Mouse (Mus musculus): Measurements from ENCODE around the gene Ptprn2. TPM values are rescaled to one million over a fixed set of nuclear protein-coding genes. Genes with fewer than 3 reads are reported as not detected.

The Ptprn2 gene
- polyA plus RNA-seq, 1 experiment from 2014 or later = 0.07 TPM

DNA sequence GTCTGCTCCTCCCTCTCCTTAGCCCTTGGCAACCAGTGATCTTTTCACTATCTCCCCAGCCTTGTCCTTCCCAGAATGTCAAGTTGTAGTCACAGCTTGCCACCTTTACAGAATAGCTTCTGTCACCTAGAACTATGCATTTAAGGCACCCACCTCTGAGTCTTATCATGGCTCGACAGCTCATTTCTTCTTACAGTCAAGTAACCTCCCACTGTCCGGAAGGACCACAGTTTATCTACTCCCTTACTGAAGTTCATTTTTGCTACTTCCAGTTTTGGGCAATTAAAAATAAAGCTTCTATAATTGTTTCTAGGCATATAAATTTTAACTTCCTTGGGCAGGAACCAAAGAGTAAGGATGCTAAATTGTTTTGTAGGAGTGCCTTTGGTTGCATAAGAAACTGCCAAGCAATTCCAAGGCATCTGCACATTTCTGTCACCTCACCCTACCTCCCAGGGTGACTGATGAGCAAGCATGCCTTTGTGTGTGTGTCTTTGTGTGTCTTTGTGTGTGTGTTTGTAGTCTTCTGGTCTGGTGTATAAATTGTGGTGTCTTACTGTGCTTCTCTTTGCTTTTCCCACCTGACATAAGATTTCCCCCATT, 516.1 kb downstream of the Ptprn2 start:
- Histone ChIP-seq H3K4me3 (ENCODE audit: low read length) (no peak overlapping the region), H3K36me3 (ENCODE audit: control insufficient read depth, insufficient read depth) (no peaks in the 10 kb centered on the region), H3K27ac (ENCODE audit: low read length) (no peak overlapping the region), H3K9me3 (replicated peaks; ENCODE audit: control insufficient read depth, low read length) (no peaks in the 10 kb centered on the region), H3K4me1 (ENCODE audit: control insufficient read depth, insufficient read depth, low read length) (no peaks in the 10 kb centered on the region), H3K27me3 (ENCODE audit: control insufficient read depth, insufficient read depth, low read length) (no peaks in the 10 kb centered on the region), H3K4me2 (ENCODE audit: low read depth, low read length) (no peak overlapping the region), H3K9ac (ENCODE audit: low read length) (no peak overlapping the region)
- 62% methylated on average over 2 of the region's 2 CpGs for WGBS
- no peak for ATAC-seq (replicated peaks; ENCODE audit: extremely low read depth, insufficient read depth, low FRiP score)

DNA sequence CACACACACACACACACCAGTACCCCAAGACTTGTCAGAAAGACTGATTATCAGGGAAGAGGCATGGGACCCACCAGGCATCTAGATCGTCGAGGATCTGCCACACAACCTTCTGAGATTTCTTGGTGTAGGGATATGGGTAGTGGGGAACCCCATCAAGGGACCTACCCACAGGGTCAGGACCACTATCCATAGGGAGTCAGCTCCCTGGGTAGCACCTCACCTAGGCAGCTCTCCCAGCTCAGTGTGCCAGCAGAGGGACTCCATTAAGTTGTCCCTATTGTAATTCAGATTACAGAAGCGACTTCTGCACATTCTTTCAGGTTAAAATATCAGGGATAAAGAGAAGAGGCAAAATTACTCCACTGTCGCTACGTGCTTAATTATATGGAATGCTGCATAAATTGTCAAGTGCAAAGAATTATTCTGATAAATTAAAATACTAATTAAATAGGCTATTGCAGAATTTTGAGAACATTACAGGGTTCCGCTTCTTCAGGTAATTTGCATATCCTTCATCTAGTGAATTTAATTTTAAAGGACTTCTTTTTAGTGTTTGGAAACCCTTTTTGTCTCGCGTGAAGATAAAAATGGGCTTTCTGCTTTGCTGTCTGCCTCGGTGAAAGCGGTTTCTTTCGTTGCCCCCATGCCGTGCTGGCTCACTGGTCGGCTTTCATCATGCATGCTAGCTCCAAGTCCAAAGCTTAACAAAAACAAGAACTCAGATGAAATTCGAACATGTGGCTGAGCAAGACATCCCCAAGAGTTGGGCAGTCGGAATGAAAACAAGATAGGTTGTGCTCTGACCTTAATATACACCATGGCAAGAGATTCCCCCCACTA, 531.5 kb downstream of the Ptprn2 start:
- Histone ChIP-seq H3K9ac (ENCODE audit: low read length) (no peak overlapping the region), H3K36me3 (ENCODE audit: control insufficient read depth, insufficient read depth) (no peaks in the 10 kb centered on the region), H3K4me1 (ENCODE audit: control insufficient read depth, insufficient read depth, low read length) (no peaks in the 10 kb centered on the region), H3K27ac (ENCODE audit: low read length) (no peak overlapping the region), H3K4me2 (ENCODE audit: low read depth, low read length) (no peak overlapping the region), H3K27me3 (ENCODE audit: control insufficient read depth, insufficient read depth, low read length) (no peaks in the 10 kb centered on the region), H3K9me3 (replicated peaks; ENCODE audit: control insufficient read depth, low read length) (no peaks in the 10 kb centered on the region), H3K4me3 (ENCODE audit: low read length) (no peak overlapping the region)
- WGBS = 77% methylated on average over 15 of the region's 15 CpGs
- no peak for ATAC-seq (replicated peaks; ENCODE audit: extremely low read depth, insufficient read depth, low FRiP score)

DNA sequence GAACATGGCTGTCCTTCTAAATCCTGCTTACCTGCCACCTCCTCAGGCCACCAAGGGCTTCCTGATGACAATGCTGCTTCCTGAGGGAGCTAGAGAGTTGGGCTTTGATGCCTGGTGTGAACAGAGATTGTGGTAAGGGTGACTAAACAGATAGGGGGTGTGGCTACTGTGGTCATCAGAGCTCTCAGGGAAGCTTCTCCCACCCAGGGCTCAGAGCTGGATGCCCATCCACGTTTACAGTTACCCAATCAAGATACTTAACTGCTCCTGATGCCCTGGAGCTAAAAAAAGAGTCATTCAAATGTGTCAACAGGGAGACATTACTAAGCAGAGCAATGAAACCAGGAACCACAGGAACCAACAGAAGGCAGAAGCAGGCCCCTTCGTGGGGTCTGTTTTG, 532.4 kb downstream of the Ptprn2 start:
- H3K9ac ChIP-seq (ENCODE audit: low read length) = no peak overlapping the region
- no peaks in the 10 kb centered on the region for H3K4me1 ChIP-seq (ENCODE audit: control insufficient read depth, insufficient read depth, low read length)
- no peaks in the 10 kb centered on the region for H3K36me3 ChIP-seq (ENCODE audit: control insufficient read depth, insufficient read depth)
- no peak for ATAC-seq (replicated peaks; ENCODE audit: extremely low read depth, insufficient read depth, low FRiP score)
- no peak overlapping the region for H3K27ac ChIP-seq (ENCODE audit: low read length)
- H3K4me2 ChIP-seq (ENCODE audit: low read depth, low read length) = no peak overlapping the region
- no peak overlapping the region for H3K4me3 ChIP-seq (ENCODE audit: low read length)
- no peaks in the 10 kb centered on the region for H3K9me3 ChIP-seq (replicated peaks; ENCODE audit: control insufficient read depth, low read length)
- H3K27me3 ChIP-seq (ENCODE audit: control insufficient read depth, insufficient read depth, low read length) = no peaks in the 10 kb centered on the region
- WGBS = 19% methylated on average over 2 of the region's 2 CpGs

DNA sequence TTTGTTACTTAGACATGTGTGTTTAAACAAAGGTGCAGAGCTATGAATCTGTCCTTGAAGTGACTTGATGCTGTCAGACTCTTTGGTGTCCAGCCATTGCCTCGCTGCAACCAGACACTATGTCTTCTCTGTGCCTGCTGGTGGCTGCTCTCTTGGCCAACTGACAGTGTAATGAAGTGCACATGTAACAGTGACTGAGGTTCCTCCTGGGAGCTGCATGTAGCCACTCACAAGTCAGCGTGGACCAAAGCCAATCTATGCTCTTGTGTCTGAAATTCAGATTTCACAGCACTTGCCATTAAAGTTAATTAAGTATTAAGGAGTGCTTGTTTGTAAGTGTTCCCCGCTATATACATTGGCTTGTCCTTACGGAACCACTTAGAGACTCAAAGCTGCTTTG, 537.7 kb downstream of the Ptprn2 start:
- Histone ChIP-seq H3K4me3 (ENCODE audit: low read length) (no peak overlapping the region), H3K27me3 (ENCODE audit: control insufficient read depth, insufficient read depth, low read length) (no peaks in the 10 kb centered on the region), H3K4me1 (ENCODE audit: control insufficient read depth, insufficient read depth, low read length) (no peaks in the 10 kb centered on the region), H3K9me3 (replicated peaks; ENCODE audit: control insufficient read depth, low read length) (no peaks in the 10 kb centered on the region), H3K36me3 (ENCODE audit: control insufficient read depth, insufficient read depth) (no peaks in the 10 kb centered on the region), H3K27ac (ENCODE audit: low read length) (no peak overlapping the region), H3K4me2 (ENCODE audit: low read depth, low read length) (no peak overlapping the region), H3K9ac (ENCODE audit: low read length) (no peak overlapping the region)
- no peak for ATAC-seq (replicated peaks; ENCODE audit: extremely low read depth, insufficient read depth, low FRiP score)
- 81% methylated on average over 4 of the region's 4 CpGs for WGBS

DNA sequence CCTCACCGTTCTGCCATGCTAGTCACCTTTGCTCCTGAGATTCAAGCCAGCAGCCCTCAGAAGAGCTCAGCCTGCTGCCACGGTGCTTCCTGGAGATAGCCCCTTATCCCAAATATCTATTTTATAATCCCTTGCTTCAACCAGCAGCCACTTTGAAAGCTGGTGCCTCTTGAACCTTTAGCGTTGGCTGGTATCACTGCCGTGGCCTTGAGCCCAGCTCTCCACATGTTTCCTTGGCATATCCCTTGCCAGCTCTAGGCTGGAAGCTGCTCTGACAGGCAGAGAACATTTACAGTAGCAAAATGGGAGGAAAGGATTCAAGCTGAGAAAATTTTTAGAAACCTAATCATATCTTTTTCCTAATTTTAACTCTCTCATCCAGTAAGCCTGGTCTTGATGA, 539.4 kb downstream of the Ptprn2 start:
- no peaks in the 10 kb centered on the region for H3K4me1 ChIP-seq (ENCODE audit: control insufficient read depth, insufficient read depth, low read length)
- no peak for ATAC-seq (replicated peaks; ENCODE audit: extremely low read depth, insufficient read depth, low FRiP score)
- H3K4me2 ChIP-seq (ENCODE audit: low read depth, low read length) = no peak overlapping the region
- no peaks in the 10 kb centered on the region for H3K27me3 ChIP-seq (ENCODE audit: control insufficient read depth, insufficient read depth, low read length)
- H3K9ac ChIP-seq (ENCODE audit: low read length) = no peak overlapping the region
- H3K36me3 ChIP-seq (ENCODE audit: control insufficient read depth, insufficient read depth) = no peaks in the 10 kb centered on the region
- no peak overlapping the region for H3K4me3 ChIP-seq (ENCODE audit: low read length)
- no peaks in the 10 kb centered on the region for H3K9me3 ChIP-seq (replicated peaks; ENCODE audit: control insufficient read depth, low read length)
- H3K27ac ChIP-seq (ENCODE audit: low read length) = no peak overlapping the region
- 39% methylated on average over 4 of the region's 4 CpGs for WGBS

DNA sequence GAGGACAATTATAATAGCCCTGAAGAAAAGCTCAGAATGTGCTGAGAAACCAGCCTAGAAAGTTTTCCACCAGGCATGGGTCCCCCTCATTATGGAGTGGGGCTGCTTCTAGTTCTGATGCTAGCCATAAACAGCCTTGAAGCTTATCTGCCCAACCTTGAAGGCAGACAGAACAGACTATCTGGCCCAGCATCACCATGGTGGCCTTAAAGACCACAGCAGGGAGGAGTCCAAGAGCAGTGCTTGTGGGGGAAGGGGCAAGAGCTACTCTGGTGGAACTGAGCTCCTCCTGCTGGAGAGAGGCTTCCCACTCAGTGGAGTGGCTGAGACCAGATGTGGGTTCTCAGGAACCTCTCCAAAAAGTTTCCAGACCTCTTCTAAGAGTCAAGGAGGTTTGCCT, 540.2 kb downstream of the Ptprn2 start:
- Histone ChIP-seq H3K4me1 (ENCODE audit: control insufficient read depth, insufficient read depth, low read length) (no peaks in the 10 kb centered on the region), H3K4me3 (ENCODE audit: low read length) (no peak overlapping the region), H3K9me3 (replicated peaks; ENCODE audit: control insufficient read depth, low read length) (no peaks in the 10 kb centered on the region), H3K9ac (ENCODE audit: low read length) (no peak overlapping the region), H3K36me3 (ENCODE audit: control insufficient read depth, insufficient read depth) (no peaks in the 10 kb centered on the region), H3K4me2 (ENCODE audit: low read depth, low read length) (no peak overlapping the region), H3K27ac (ENCODE audit: low read length) (no peak overlapping the region), H3K27me3 (ENCODE audit: control insufficient read depth, insufficient read depth, low read length) (no peaks in the 10 kb centered on the region)
- ATAC-seq (replicated peaks; ENCODE audit: extremely low read depth, insufficient read depth, low FRiP score) = no peak

DNA sequence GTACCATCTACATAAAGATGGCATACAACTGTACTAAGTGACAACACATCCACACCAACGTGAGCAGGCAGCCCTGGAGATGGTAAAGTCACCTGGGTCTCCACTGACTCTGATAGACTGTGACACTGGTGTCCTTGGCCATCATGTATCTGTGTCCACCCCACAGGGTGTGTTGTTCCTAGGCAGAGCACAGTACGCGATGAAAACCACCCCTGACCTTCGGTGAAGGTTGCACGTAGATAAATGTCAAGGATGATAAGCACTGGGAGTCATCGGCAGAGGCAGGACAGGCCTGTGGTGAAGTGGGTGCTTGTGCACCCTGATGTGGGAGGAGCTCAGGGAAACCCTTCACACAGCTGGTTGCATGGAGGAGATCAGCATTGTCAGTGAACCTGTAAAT, 541.8 kb downstream of the Ptprn2 start:
- Histone ChIP-seq H3K36me3 (ENCODE audit: control insufficient read depth, insufficient read depth) (no peaks in the 10 kb centered on the region), H3K4me3 (ENCODE audit: low read length) (no peak overlapping the region), H3K4me2 (ENCODE audit: low read depth, low read length) (no peak overlapping the region), H3K9me3 (replicated peaks; ENCODE audit: control insufficient read depth, low read length) (no peaks in the 10 kb centered on the region), H3K4me1 (ENCODE audit: control insufficient read depth, insufficient read depth, low read length) (no peaks in the 10 kb centered on the region), H3K9ac (ENCODE audit: low read length) (no peak overlapping the region), H3K27ac (ENCODE audit: low read length) (no peak overlapping the region), H3K27me3 (ENCODE audit: control insufficient read depth, insufficient read depth, low read length) (no peaks in the 10 kb centered on the region)
- ATAC-seq (replicated peaks; ENCODE audit: extremely low read depth, insufficient read depth, low FRiP score) = no peak
- WGBS = 59% methylated on average over 6 of the region's 6 CpGs

DNA sequence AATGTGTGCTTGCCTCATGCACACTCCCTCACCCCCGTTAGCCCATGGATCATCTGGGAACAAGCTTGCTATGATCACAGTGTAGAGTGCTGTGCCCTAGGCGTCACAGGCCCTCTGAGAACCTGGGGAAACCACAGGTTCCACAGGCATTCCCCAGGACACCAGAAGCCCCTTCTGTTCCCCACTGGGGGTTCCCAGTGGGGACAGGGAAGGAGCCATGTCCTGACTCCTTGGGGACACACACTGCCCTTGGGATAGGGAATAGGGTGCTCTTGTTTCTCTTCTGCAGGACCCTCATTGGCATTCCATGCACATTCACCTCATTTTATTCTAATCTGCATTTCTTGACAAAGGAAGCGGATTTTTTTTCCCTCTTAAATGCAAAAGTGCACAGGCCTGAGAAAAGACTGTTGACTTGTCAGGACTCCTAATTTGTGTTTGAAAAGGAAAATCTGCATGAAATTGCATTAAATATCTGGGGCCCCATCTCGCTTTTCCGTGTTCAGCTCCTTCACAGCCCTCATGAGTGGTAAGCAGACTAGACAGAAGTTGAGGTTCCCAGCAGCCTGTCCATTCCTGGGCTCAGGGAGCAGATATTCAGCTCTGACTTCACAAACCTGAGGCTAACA, 542.9 kb downstream of the Ptprn2 start:
- no peak for ATAC-seq (replicated peaks; ENCODE audit: extremely low read depth, insufficient read depth, low FRiP score)
- H3K9me3 ChIP-seq (replicated peaks; ENCODE audit: control insufficient read depth, low read length) = no peaks in the 10 kb centered on the region
- 73% methylated on average over 5 of the region's 5 CpGs for WGBS

DNA sequence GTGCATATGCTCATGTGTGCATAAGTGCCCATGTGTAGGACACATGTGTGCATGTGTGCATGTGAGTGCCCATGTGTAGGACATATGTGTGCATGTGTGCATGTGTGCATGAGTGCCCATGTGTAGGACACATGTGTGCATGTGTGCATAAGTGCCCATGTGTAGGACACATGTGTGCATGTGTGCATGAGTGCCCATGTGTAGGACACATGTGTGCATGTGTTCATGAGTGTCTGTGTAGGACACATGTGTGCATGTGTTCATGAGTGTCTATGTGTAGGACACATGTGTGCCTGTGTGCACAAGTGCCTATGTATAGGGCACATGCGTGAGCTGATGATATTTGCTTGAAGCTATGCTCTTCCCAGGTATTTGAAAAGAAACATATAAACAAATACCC, 547.7 kb downstream of the Ptprn2 start:
- Histone ChIP-seq H3K9me3 (replicated peaks; ENCODE audit: control insufficient read depth, low read length) (no peaks in the 10 kb centered on the region), H3K27ac (ENCODE audit: low read length) (no peak overlapping the region), H3K4me1 (ENCODE audit: control insufficient read depth, insufficient read depth, low read length) (no peaks in the 10 kb centered on the region), H3K4me3 (ENCODE audit: low read length) (no peak overlapping the region), H3K36me3 (ENCODE audit: control insufficient read depth, insufficient read depth) (no peaks in the 10 kb centered on the region), H3K9ac (ENCODE audit: low read length) (no peak overlapping the region), H3K4me2 (ENCODE audit: low read depth, low read length) (no peak overlapping the region), H3K27me3 (ENCODE audit: control insufficient read depth, insufficient read depth, low read length) (no peaks in the 10 kb centered on the region)
- 88% methylated on average over 1 of the region's 1 CpGs for WGBS
- no peak for ATAC-seq (replicated peaks; ENCODE audit: extremely low read depth, insufficient read depth, low FRiP score)

More for the DNA sequence above, 542.9 kb downstream of the Ptprn2 start:
- Histone ChIP-seq H3K36me3 (ENCODE audit: control insufficient read depth, insufficient read depth) (no peaks in the 10 kb centered on the region), H3K9ac (ENCODE audit: low read length) (no peak overlapping the region), H3K4me1 (ENCODE audit: control insufficient read depth, insufficient read depth, low read length) (no peaks in the 10 kb centered on the region), H3K27me3 (ENCODE audit: control insufficient read depth, insufficient read depth, low read length) (no peaks in the 10 kb centered on the region), H3K27ac (ENCODE audit: low read length) (no peak overlapping the region), H3K4me3 (ENCODE audit: low read length) (no peak overlapping the region), H3K4me2 (ENCODE audit: low read depth, low read length) (no peak overlapping the region)

Data from heart, embryonic 16.5 days (tissue).